Mouse (Mus musculus): ENCODE data around the gene Ap3d1. TPM values are rescaled to one million over a fixed set of nuclear protein-coding genes. Genes with fewer than 3 reads are reported as not detected.

Ap3d1 gene
- polyA plus RNA-seq (2021; fragmentation: Nextera tagmentation): 51.0 and 52.8 TPM in 2 replicates
- long read RNA-seq, experiment 1, full-length matches to known transcripts: 3 of 135 reads
- long read RNA-seq, experiment 1, partial matches to known transcripts: 114 of 135 reads
- long read RNA-seq, experiment 1, other reads (novel, unspliced or antisense): 18 of 135 reads
- long read RNA-seq, experiment 2, full-length matches to known transcripts: 146 of 345 reads
- long read RNA-seq, experiment 2, partial matches to known transcripts: 160 of 345 reads
- long read RNA-seq, experiment 2, other reads (novel, unspliced or antisense): 39 of 345 reads

DNA sequence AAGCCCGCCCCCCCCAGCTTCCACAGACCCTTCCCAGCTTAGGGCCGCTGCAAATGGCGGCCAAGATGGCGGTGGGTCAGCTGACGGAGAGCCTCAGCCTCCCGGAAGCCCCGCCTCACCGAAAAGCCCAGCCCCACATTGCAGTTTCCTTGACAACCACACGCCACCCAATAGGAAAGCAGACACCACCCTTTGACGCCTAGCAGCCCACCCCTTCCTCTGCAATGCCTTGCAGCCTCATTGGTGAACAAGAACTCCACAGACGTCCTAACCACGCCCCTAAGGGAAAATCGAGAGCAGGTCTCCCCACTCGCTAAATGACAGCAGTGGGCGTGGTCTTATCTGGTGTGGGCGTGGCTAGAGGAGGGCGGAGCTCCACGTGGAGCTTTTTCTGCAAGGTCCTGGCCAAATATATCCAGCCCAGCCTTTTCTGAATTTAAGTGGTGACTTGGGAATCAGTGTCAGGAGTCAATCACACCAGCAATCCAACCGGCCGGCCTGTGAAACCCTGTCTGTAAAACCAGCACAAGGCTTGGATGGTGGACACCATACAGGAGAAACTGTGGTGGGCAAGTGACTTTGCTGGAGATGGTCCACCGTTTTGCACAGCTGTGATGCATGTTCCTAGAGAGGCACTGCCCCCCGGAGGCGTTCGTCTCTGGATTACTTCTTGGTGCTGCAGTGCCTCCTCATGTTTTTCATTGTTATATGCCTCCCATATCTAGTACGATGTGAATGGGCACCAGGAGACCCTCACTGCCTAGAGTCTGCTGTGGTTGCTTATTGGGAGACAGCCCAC, at the start of gene Ap3d1:
Gene Ap3d1 (minus strand): TSS at position 85 of the 799 bp plus-strand sequence.

DNA sequence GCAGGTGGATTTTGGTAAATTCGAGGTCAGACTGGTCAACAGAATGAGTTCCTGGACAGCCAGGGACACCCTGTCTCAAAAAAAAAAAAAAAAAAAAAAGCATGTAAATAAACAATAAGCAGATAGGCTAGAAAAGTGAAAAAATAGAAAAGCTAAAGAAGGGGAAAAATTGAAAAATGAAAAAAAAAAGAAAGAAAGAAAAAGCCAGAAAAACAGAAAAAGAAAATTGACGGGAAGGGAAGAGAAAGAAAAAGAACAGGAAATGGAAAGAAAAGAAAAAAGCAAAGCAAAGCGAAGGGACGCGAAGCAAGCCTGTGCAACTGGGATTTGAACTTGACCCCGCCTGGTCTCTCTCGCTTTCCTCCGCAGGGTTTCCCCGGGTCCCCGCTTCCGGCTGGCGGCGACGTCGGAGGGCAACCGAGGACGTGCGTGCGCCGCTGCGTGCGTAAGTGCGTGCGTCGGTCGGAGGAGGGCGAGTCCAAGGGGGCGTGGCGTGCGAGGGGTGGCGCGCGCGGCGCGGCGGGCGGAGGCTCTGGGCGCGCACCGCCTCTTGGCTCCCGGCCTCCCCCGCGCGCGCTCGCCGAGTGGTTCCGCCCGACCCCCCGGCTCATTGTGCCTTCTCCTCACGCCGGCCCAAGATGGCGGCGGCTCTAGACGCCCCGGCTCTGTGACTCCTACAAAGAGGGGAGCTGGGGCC, 12.7 kb upstream of the Ap3d1 start, which contains the start of gene Dot1l:
Gene Dot1l (plus strand): TSS at position 613 of the 697 bp plus-strand sequence.

DNA sequence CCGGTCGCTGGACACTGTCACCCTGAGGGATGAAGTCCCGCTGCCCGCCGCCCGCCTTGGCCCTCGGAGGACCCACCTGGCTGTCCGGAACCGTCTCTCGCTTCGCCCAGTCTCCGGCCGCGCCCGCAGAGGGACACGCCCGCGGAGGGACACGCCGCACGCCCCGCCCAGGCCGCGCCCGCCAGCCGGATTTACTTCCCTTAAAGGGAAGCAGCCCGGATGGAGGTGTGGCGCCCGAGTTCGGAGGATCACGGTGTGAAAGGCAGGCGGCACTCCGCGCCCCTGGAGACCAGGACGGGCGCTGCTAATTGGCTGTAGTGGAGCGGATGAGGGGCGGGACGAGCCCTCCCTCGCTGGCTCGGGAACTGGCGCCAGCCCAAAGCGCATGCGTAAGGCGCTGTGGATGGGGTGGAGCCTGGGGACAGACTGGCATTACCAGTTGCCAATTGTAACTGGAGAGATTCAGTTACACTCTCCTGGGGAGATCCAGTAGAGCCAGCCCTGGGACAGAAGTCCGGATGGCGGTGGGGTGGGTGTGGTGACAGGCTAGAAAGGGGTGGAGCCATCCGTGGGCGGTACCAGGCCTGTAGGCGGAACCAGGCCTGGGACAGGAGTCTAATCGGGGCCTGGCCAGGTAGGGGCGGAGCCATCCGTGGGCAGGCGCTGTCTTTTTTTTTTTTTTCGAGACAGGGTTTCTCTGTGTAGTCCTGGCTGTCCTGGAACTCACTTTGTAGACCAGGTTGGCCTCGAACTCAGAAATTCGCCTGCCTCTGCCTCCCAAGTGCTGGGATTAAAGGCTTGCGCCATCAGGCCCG, 40.1 kb downstream of the Ap3d1 start, which contains the start of the genes Mob3a and Izumo4:
Gene Mob3a (minus strand): TSS at position 257 of the 815 bp plus-strand sequence.
Gene Izumo4 (plus strand): TSS at position 464 of the 815 bp plus-strand sequence.

GRCm38 (mm10) chr10:80677942-80678436, 64.1 kb downstream of the Ap3d1 start, which contains the start of gene Mknk2:
Gene Mknk2, minus strand, starts transcription at chr10:80678112.

Other genes starting within 250 kb of the Ap3d1 start
- gene Onecut3, start 247.4 kb downstream of the Ap3d1 start, polyA plus RNA-seq (2021; fragmentation: Nextera tagmentation): not detected in 2 replicates
- 0.09 and 0.10 TPM in 2 replicates for gene Atp8b3, start 203.1 kb downstream of the Ap3d1 start, polyA plus RNA-seq (2021; fragmentation: Nextera tagmentation)
- 19.5 and 19.8 TPM in 2 replicates for gene Rexo1, start 180.7 kb downstream of the Ap3d1 start, polyA plus RNA-seq (2021; fragmentation: Nextera tagmentation)
- gene Klf16, start 164.9 kb downstream of the Ap3d1 start, polyA plus RNA-seq (2021; fragmentation: Nextera tagmentation): 7.5 and 8.9 TPM in 2 replicates
- 42.4 and 50.1 TPM in 2 replicates for gene Abhd17a, start 151.9 kb downstream of the Ap3d1 start, polyA plus RNA-seq (2021; fragmentation: Nextera tagmentation)
- gene Scamp4, start 139.4 kb downstream of the Ap3d1 start, polyA plus RNA-seq (2021; fragmentation: Nextera tagmentation): 116 and 118 TPM in 2 replicates
- 3.0 and 3.2 TPM in 2 replicates for gene Adat3, start 139.4 kb downstream of the Ap3d1 start, polyA plus RNA-seq (2021; fragmentation: Nextera tagmentation)
- gene Gm49322, start 136.2 kb downstream of the Ap3d1 start, polyA plus RNA-seq (2021; fragmentation: Nextera tagmentation): 0.23 and 0.29 TPM in 2 replicates
- 18.6 and 20.5 TPM in 2 replicates for gene Csnk1g2, start 119.4 kb downstream of the Ap3d1 start, polyA plus RNA-seq (2021; fragmentation: Nextera tagmentation)
- 22.4 and 26.9 TPM in 2 replicates for gene Btbd2, start 85.2 kb downstream of the Ap3d1 start, polyA plus RNA-seq (2021; fragmentation: Nextera tagmentation)
- gene Mknk2, start 64.2 kb downstream of the Ap3d1 start, polyA plus RNA-seq (2021; fragmentation: Nextera tagmentation): 3.6 and 3.8 TPM in 2 replicates
- gene Mob3a, start 40.3 kb downstream of the Ap3d1 start, polyA plus RNA-seq (2021; fragmentation: Nextera tagmentation): 9.3 and 10.8 TPM in 2 replicates
- 46.9 and 47.1 TPM in 2 replicates for gene Izumo4, start 40.1 kb downstream of the Ap3d1 start, polyA plus RNA-seq (2021; fragmentation: Nextera tagmentation)
- gene Dot1l, start 12.9 kb upstream of the Ap3d1 start, polyA plus RNA-seq (2021; fragmentation: Nextera tagmentation): 1.5 and 1.6 TPM in 2 replicates
- gene Sf3a2, start 55.9 kb upstream of the Ap3d1 start, polyA plus RNA-seq (2021; fragmentation: Nextera tagmentation): 9.3 and 13.8 TPM in 2 replicates
- 96.0 and 103 TPM in 2 replicates for gene Plekhj1, start 56.4 kb upstream of the Ap3d1 start, polyA plus RNA-seq (2021; fragmentation: Nextera tagmentation)
- not detected in 2 replicates for gene Amh, start 63.0 kb upstream of the Ap3d1 start, polyA plus RNA-seq (2021; fragmentation: Nextera tagmentation)
- gene Jsrp1, start 71.2 kb upstream of the Ap3d1 start, polyA plus RNA-seq (2021; fragmentation: Nextera tagmentation): 7.5 and 7.7 TPM in 2 replicates
- gene Oaz1, start 84.4 kb upstream of the Ap3d1 start, polyA plus RNA-seq (2021; fragmentation: Nextera tagmentation): 2,817 and 2,885 TPM in 2 replicates
- 19.6 and 26.3 TPM in 2 replicates for gene Lingo3, start 101.8 kb upstream of the Ap3d1 start, polyA plus RNA-seq (2021; fragmentation: Nextera tagmentation)
- gene Lsm7, start 112.9 kb upstream of the Ap3d1 start, polyA plus RNA-seq (2021; fragmentation: Nextera tagmentation): 326 and 354 TPM in 2 replicates
- 16.5 and 20.9 TPM in 2 replicates for gene Sppl2b, start 113.0 kb upstream of the Ap3d1 start, polyA plus RNA-seq (2021; fragmentation: Nextera tagmentation)
- gene Tmprss9, start 129.6 kb upstream of the Ap3d1 start, polyA plus RNA-seq (2021; fragmentation: Nextera tagmentation): 0.33 and 0.35 TPM in 2 replicates
- 632 and 637 TPM in 2 replicates for gene Timm13, start 158.7 kb upstream of the Ap3d1 start, polyA plus RNA-seq (2021; fragmentation: Nextera tagmentation)
- 3.1 and 3.8 TPM in 2 replicates for gene Lmnb2, start 176.0 kb upstream of the Ap3d1 start, polyA plus RNA-seq (2021; fragmentation: Nextera tagmentation)
- gene Gadd45b, start 187.8 kb upstream of the Ap3d1 start, polyA plus RNA-seq (2021; fragmentation: Nextera tagmentation): 12.5 and 16.0 TPM in 2 replicates